Mouse (Mus musculus): Measurements from ENCODE around the gene Olfr643.
"Not testable (repeated sequence)": the region's sequence is repeated elsewhere in the genome, so short reads cannot be mapped to it uniquely, and the experiment has no call there.

The Olfr643 gene

GRCm38 (mm10) chr7:104018953-104019352 lies 118.3 kb downstream of the Olfr643 start:
- no peak for DNase-seq (ENCODE audit: low spot score)

- DNase-seq (ENCODE audit: low spot score): no peak
Measured at GRCm38 (mm10) chr7:104017203-104017602, 120.0 kb downstream of the Olfr643 start, which contains the start of gene Olfr639. Olfr639 (minus strand) TSS chr7:104017303.

DNA sequence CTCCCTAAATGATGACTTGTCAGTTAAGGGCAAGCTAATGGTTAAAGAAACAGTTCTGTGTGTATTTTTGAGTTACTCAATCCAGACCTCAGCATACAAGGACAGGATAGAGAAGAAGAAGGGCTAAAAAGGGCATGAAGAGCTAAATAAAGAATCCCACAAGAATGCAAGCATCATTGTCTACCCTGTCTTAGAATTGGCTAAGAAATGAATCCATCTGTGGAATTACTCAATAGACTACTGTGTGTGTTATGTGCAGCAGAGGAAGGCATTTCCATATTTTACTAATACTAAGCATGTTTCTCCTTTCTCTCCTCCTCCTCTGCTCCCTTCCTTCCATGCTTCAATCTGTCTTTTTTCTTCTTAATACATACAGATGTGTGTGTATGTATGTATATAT lies 138.1 kb downstream of the Olfr643 start:
- no peak for DNase-seq (ENCODE audit: low spot score)

DNA sequence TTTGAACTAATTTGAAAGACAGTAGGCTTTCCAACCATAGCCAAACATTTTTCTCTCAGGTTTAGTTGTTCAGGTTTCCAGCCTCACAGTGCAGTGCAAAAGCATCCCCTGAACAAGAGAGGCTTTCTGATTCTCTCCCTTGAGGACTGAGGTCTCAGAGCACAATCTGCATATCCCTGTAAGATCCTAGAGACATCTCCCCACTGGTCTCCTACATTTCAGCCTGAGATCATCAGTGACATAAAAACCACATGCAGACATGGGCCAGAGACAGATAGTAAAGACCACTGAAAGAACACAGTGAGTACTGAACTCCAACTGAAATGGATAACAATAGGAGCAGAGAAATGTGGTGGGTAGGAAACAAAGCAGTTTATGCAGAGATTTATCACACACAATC lies 138.8 kb downstream of the Olfr643 start, which contains the start of gene Olfr638:
Gene Olfr638, plus strand, starts transcription at position 301 of the 400 bp plus-strand sequence.
- no peak for DNase-seq (ENCODE audit: low spot score)

- DNase-seq (ENCODE audit: low spot score): no peak
Measured at GRCm38 (mm10) chr7:103971782-103972181, 165.4 kb downstream of the Olfr643 start.

DNA sequence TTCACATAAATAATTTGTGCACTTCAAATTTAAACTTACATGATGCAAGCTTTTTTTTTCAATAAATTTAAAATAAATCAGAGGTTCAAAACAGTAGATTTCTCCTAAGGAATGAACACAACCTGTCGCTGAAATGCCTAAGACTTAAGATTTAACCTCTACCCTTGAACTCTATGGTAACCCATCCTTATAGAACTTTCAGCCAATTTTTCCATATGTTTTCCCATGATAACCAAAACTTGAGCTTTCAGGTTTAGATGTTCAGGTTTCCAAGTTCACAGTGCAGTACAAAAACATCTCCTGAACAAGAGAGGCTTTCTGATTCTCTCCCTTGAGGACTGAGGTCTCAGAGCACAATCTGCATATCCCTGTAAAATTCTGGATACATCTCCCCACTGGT lies 166.4 kb downstream of the Olfr643 start, which contains the start of gene Olfr635:
Gene Olfr635, plus strand, starts transcription at position 301 of the 400 bp plus-strand sequence.
- DNase-seq (ENCODE audit: low spot score): no peak

- not testable (repeated sequence) for DNase-seq (ENCODE audit: low spot score)
Measured at GRCm38 (mm10) chr7:103966873-103967272, 170.3 kb downstream of the Olfr643 start.

Measured in yolk sac, embryonic 10.5 days (tissue).